Mouse (Mus musculus) ovary, postnatal 36 days (tissue): ENCODE results near the gene Atp23.

Source experiments
- DNase-seq: peaks from one replicate; pipeline ENCODE4 v3.0.0; 2022; ENCODE audit warnings: low spot score, mixed read lengths

Atp23 gene

DNA sequence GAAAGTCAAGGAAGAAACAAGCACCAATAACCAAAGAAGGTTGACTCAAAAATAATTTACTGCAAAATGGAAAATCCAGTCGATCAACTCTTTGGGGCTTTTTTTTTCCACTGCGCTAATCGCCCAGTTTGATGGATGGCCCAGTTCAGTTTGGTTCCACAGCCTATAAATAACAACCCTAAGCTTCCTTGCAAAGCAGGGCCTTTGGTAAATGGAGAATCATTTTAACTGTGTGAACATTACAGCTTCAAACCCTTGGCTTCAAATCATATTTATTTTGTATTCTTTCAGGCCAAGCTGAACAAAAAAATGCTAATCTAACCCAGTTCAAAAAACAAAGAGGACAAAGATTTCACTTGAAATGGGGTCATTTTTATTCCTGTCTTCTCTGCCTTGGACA is 78.7 kb downstream of the Atp23 start:
- no peak for DNase-seq
